Comparison of ENCODE assay signal across 10 mouse cellular contexts in the genomic region with DNA sequence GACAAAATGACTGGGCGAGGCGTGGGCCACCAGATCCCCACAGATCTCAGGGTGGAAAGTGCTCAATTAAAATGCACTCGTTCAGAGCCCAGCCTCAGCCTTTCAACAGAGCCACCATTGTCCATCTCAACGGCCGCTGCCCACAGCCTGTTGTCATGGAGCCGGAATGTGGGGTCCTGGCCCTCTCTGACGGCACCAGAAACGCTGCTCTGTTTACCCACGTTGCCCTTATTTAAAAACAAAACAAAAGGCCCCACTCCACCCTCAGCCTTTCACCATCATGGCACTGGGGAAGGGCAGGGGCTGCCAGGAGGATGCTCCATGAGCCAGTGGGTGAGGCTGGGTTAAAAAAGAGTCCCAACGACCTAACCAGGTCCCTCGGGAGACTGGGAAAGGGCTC. TPM values are rescaled to one million over a fixed set of nuclear protein-coding genes. Genes with fewer than 3 reads are reported as not detected.
DNase-seq lines count a peak whose midpoint lies in the region; ATAC-seq lines count a peak whose summit lies in the region.
"Had no signal": no experiment of that assay in that cellular context is flagged by ENCODE, and none has a peak within 500 bp of the region (broad histone marks: within the 10 kb centered on the region; RNA-seq: fewer than 3 reads in every experiment).

No protein-coding gene starts in this region.

- no peak for DNase-seq in frontal cortex, postnatal 25 days (ENCODE audit: low spot score in 2 of 2)
- DNase-seq in layer of hippocampus, postnatal 14 days (ENCODE audit: low spot score in 2 of 2), result peak; percentile 29 to 63
- DNase-seq in urinary bladder, postnatal 10 days (ENCODE audit: low spot score), result no peak
- DNase-seq in lung, postnatal 25 days (ENCODE audit: low spot score), result no peak
- DNase-seq: B cell, adult 2 months had no signal

- H3K4me2 ChIP-seq in forebrain, embryonic 12.5 days, result peak overlapping the region; percentile 21; the same call in 1 of the 2 replicates
- H3K4me2 ChIP-seq in neural tube, embryonic 12.5 days (replicated peaks), result peak overlapping the region; percentile 10; the same call in 1 of the 2 replicates

- H3K9me3 ChIP-seq in forebrain, embryonic 12.5 days, result no peaks in the 10 kb centered on the region
- H3K9me3 ChIP-seq in neural tube, embryonic 12.5 days, result no peaks in the 10 kb centered on the region

- no peaks in the 10 kb centered on the region for H3K27me3 ChIP-seq in forebrain, embryonic 12.5 days
- no peaks in the 10 kb centered on the region for H3K27me3 ChIP-seq in neural tube, embryonic 12.5 days (replicated peaks)

- peak overlapping the region; percentile 84 for H3K27ac ChIP-seq in forebrain, embryonic 12.5 days
- no peak overlapping the region for H3K27ac ChIP-seq in neural tube, embryonic 12.5 days
- H3K27ac ChIP-seq: macrophage had no signal

- H3K4me3 ChIP-seq in forebrain, embryonic 12.5 days (replicated peaks), result no peak overlapping the region
- no peak overlapping the region for H3K4me3 ChIP-seq in neural tube, embryonic 12.5 days

- 6% methylated on average over 11 of the region's 11 CpGs for WGBS in forebrain, embryonic 12.5 days
- WGBS in neural tube, embryonic 12.5 days, result 6% methylated on average over 11 of the region's 11 CpGs

- peaks cover 93% of the 10 kb centered on the region for H3K4me1 ChIP-seq in forebrain, embryonic 12.5 days
- peaks cover 56% of the 10 kb centered on the region for H3K4me1 ChIP-seq in neural tube, embryonic 12.5 days

- no peaks in the 10 kb centered on the region for H3K36me3 ChIP-seq in forebrain, embryonic 12.5 days (replicated peaks)
- H3K36me3 ChIP-seq in neural tube, embryonic 12.5 days, result no peaks in the 10 kb centered on the region

- no peak overlapping the region; the same call in 1 of the 2 replicates for H3K9ac ChIP-seq in forebrain, embryonic 12.5 days
- no peak overlapping the region for H3K9ac ChIP-seq in neural tube, embryonic 12.5 days

- peak; percentile 38; the same call in 1 of the 2 replicates for ATAC-seq in frontal cortex, adult (ENCODE audit: low TSS enrichment)
- ATAC-seq in forebrain, embryonic 12.5 days (ENCODE audit: low FRiP score), result peak; percentile 81
- ATAC-seq in neural tube, embryonic 12.5 days (ENCODE audit: low FRiP score, low read depth), result peak; percentile 76
- ATAC-seq in megakaryocyte-erythroid progenitor cell, adult 5-6 weeks (replicated peaks; ENCODE audit: low FRiP score, low TSS enrichment, poor library complexity, severe bottlenecking), result no peak

RNA-seq across cellular contexts. Expression of gene Plekha7, which starts 25.4 kb away (rescaled TPM):
- 18.6 and 20.8 TPM in 2 replicates for polyA plus RNA-seq in forebrain, embryonic 12.5 days (2016; fragmentation: Nextera tagmentation; extraction: Ambion mirVana)
- total RNA-seq in layer of hippocampus, postnatal 14 days (2021), result 10 to 100 TPM; 15.3 to 26.0 TPM
- polyA plus RNA-seq in neural tube, embryonic 12.5 days (2016; fragmentation: Nextera tagmentation; extraction: Ambion mirVana), result 9.1 and 10.4 TPM in 2 replicates
- total RNA-seq in megakaryocyte-erythroid progenitor cell, adult 5-6 weeks (2014; fragmentation: Nextera tagmentation), result 0.82 and 1.6 TPM in 2 replicates
- total RNA-seq in megakaryocyte-erythroid progenitor cell, adult 5-6 weeks (2017), result 0.42 and 0.72 TPM in 2 replicates

RNA-seq across cellular contexts. Expression of gene Rps13, which starts 51.2 kb away (rescaled TPM):
- polyA plus RNA-seq in forebrain, embryonic 12.5 days (2016; fragmentation: Nextera tagmentation; extraction: Ambion mirVana), result 607 and 697 TPM in 2 replicates
- 100 to 1,000 TPM; 219 to 224 TPM for total RNA-seq in layer of hippocampus, postnatal 14 days (2021)
- 610 and 641 TPM in 2 replicates for polyA plus RNA-seq in neural tube, embryonic 12.5 days (2016; fragmentation: Nextera tagmentation; extraction: Ambion mirVana)
- total RNA-seq in megakaryocyte-erythroid progenitor cell, adult 5-6 weeks (2014; fragmentation: Nextera tagmentation), result 3,141 and 3,255 TPM in 2 replicates
- 4,519 and 5,406 TPM in 2 replicates for total RNA-seq in megakaryocyte-erythroid progenitor cell, adult 5-6 weeks (2017)

Comparison
In these comparisons a context has a peak if more than half of its experiments do, and no peak if none do; other contexts are left out.
1. DNase-seq: peak in layer of hippocampus, postnatal 14 days (2 of 2); none in frontal cortex, postnatal 25 days (0 of 2), urinary bladder, postnatal 10 days (single experiment) and lung, postnatal 25 days (single experiment).
2. RNA of gene Plekha7, which starts 25.4 kb away (total RNA-seq): 15.3 to 26.0 TPM in layer of hippocampus, postnatal 14 days; 0.42 to 1.6 TPM in megakaryocyte-erythroid progenitor cell, adult 5-6 weeks; every median in the first group is over 4 times any median in the second.
3. RNA of gene Rps13, which starts 51.2 kb away (total RNA-seq): 3,141 to 5,406 TPM in megakaryocyte-erythroid progenitor cell, adult 5-6 weeks; 219 to 224 TPM in layer of hippocampus, postnatal 14 days; every median in the first group is over 10 times any median in the second.